Mouse (Mus musculus) Patski (cell line): Measurements from ENCODE around the gene Lsm14b. TPM values are rescaled to one million over a fixed set of nuclear protein-coding genes. Genes with fewer than 3 reads are reported as not detected.

Experiments
- ATAC-seq: fragments of 100-300 bp; one replicate; pipeline ENCODE4 v1.8.0; 2021
- CTCF ChIA-PET: fragments of 350-600 bp; sonication (Branson Sonifier 250); formaldehyde crosslinking; loops from one replicate; lab custom pipeline; 2022; ENCODE audit warnings: inconsistent platforms; lab: Charles Lee
- POLR2A ChIA-PET: fragments of 350-600 bp; sonication (Branson Sonifier 250); formaldehyde crosslinking; loops from one replicate; lab custom pipeline; 2022; ENCODE audit warnings: antibody characterized with exemption, inconsistent platforms; lab: Charles Lee
- DNase-seq: peaks from one replicate; pipeline ENCODE4 v3.0.0-alpha.2; 2011; ENCODE audit warnings: low read depth, low spot score
- H3K27me3 ChIP-seq: fragments of 371-371 bp; one replicate; pipeline ENCODE4 v1.5.1; 2021
- CTCF ChIP-seq: fragments of 100-300 bp; IDR thresholded peaks from one replicate; pipeline ENCODE4 v1.5.1; 2021
- in situ Hi-C: fragments of 300-500 bp; cut with MboI; formaldehyde crosslinking; loops from 3 replicates; pipeline ENCODE4 v1.11.1; 2018; ENCODE audit warnings: low pct_unique_long_range_greater_than_20kb, mixed read lengths
- polyA plus RNA-seq: library from polyadenylated mRNA; unstranded; gene quantifications from one replicate; pipeline ENCODE4 v1.2.3, GENCODE M21; 2021

Lsm14b gene
- 51.1 TPM for polyA plus RNA-seq

GRCm38 (mm10) chr2:180024401-180025098 lies at the start of gene Lsm14b:
Gene Lsm14b, plus strand, starts transcription at chr2:180024987.
- CTCF ChIA-PET: no interaction called here
- in situ Hi-C loops: no loop called here

GRCm38 (mm10) chr2:179975851-179976250 lies 48.9 kb upstream of the Lsm14b start:
- ATAC-seq (peak; percentile 28), DNase-seq (no peak)
- POLR2A ChIA-PET: no interaction called here
- no peaks in the 10 kb centered on the region for H3K27me3 ChIP-seq
- no peak for TF ChIP-seq CTCF
- CTCF ChIA-PET: no interaction called here
- in situ Hi-C loops: loop anchor here (5.0 kb wide), 1 partner anchor 66 kb away; the partner anchor contains the start of genes Psma7 and Ss18l1

More at GRCm38 (mm10) chr2:180024401-180025098, at the start of gene Lsm14b:
- no peak for TF ChIP-seq CTCF
- POLR2A ChIA-PET: interaction anchor here (1.3 to 1.8 kb wide), 4 partner anchors 11 to 44 kb away, joined by 4 to 11 read pairs (median 5); partner anchors contain the start of genes Psma7 and Ss18l1
- H3K27me3 ChIP-seq: peaks cover 9% of the 10 kb centered on the region
- peak; percentile 95 for ATAC-seq
- DNase-seq: peak; percentile 62

DNA sequence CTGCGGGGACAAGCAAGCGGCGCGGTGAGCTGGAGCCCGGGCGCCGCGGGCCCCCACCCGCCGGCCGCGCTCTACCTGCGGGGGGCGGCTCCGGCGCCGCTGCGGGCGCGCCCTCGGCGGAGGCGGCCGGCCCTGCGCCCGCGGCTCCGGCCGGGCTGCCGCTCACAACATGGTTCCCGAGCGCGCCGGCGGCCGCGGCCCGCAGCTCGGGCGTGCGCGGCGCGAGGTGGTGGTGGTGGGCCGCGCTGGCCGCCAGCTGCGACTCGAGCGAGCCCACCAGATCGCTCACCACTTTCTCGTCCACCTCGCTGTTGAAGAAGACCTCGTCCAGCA lies 48.5 kb upstream of the Lsm14b start:
- ChIA-PET CTCF (interaction anchor here (1.3 kb wide), 1 partner anchor 28 kb away, joined by 3 read pairs; no protein-coding TSS in a partner anchor), POLR2A (interaction anchor here (1.1 to 1.3 kb wide), 3 partner anchors 42 to 66 kb away, joined by 3 to 8 read pairs (median 3); partner anchors contain the start of genes Psma7 and Ss18l1)
- in situ Hi-C loops: loop anchor here (5.0 kb wide), 1 partner anchor 66 kb away; the partner anchor contains the start of genes Psma7 and Ss18l1
- DNase-seq (no peak), ATAC-seq (peak; percentile 1)
- no peaks in the 10 kb centered on the region for H3K27me3 ChIP-seq
- no peak for TF ChIP-seq CTCF

DNA sequence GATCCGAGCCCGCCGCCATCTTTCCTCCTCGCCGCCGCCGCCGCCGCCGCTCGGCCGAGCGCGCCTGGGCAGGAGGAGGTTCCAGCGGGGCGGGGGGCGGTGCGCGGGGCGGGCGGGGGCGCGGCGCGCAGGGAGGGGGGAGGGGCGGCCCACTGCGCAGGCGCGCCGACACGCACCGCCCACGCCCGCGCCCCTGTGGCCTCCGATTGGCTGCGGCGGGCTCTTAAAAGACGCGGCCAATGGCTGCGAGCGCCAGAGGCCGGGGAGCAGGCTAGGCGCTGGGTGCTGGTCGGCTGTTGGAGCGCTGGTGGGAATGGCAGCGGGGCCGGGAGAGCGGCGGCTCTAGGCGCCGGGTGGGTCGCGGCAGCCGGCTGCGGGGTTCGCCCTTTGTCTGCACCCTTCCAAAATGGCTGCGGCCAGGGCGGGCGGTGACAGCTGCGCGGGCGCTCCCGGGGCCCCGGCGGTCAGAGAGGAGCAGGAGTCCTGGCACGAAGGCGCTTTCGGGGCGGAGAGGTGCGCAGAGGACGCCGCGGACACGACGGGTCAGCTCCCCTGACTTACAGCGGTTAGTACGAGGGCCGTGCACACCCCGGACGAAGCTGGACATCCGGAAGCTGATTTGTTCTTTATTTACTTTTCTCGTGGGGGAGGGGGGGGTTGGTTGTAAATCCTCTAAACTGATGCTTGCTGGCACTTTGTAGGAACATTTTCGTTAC lies 48.0 kb upstream of the Lsm14b start, which contains the start of gene Taf4:
Gene Taf4, minus strand, starts transcription at position 19 of the 716 bp plus-strand sequence.
- peak; percentile 56 for ATAC-seq
- in situ Hi-C loops: loop anchor here (5.0 kb wide), 1 partner anchor 66 kb away; the partner anchor contains the start of genes Psma7 and Ss18l1
- DNase-seq: no peak
- ChIA-PET POLR2A (interaction anchor here (0.6 to 1.3 kb wide), 5 partner anchors 20 to 257 kb away, joined by 3 to 8 read pairs (median 4); partner anchors contain the start of genes Psma7 and Ss18l1), CTCF (interaction anchor here (0.6 to 1.3 kb wide), 3 partner anchors 28 to 69 kb away, joined by 3 read pairs; no protein-coding TSS in a partner anchor)
- H3K27me3 ChIP-seq: no peaks in the 10 kb centered on the region
- TF ChIP-seq CTCF: no peak

GRCm38 (mm10) chr2:179977344-179978025 lies 47.3 kb upstream of the Lsm14b start:
- no peaks in the 10 kb centered on the region for H3K27me3 ChIP-seq
- in situ Hi-C loops: loop anchor here (5.0 kb wide), 1 partner anchor 65 kb away; the partner anchor contains the start of genes Psma7 and Ss18l1
- POLR2A ChIA-PET: interaction anchor here (0.6 to 1.3 kb wide), 5 partner anchors 19 to 256 kb away, joined by 3 to 8 read pairs (median 4); partner anchors contain the start of genes Psma7 and Ss18l1
- TF ChIP-seq CTCF: no peak
- CTCF ChIA-PET: interaction anchor here (0.6 to 1.3 kb wide), 3 partner anchors 29 to 68 kb away, joined by 3 read pairs; no protein-coding TSS in a partner anchor
- no peak for ATAC-seq
- DNase-seq: no peak

GRCm38 (mm10) chr2:179978250-179978649 lies 46.5 kb upstream of the Lsm14b start:
- no peak for TF ChIP-seq CTCF
- CTCF ChIA-PET: no interaction called here
- no peak for ATAC-seq
- POLR2A ChIA-PET: no interaction called here
- in situ Hi-C loops: loop anchor here (5.0 kb wide), 1 partner anchor 64 kb away; the partner anchor contains the start of genes Psma7 and Ss18l1
- no peaks in the 10 kb centered on the region for H3K27me3 ChIP-seq
- DNase-seq: no peak

DNA sequence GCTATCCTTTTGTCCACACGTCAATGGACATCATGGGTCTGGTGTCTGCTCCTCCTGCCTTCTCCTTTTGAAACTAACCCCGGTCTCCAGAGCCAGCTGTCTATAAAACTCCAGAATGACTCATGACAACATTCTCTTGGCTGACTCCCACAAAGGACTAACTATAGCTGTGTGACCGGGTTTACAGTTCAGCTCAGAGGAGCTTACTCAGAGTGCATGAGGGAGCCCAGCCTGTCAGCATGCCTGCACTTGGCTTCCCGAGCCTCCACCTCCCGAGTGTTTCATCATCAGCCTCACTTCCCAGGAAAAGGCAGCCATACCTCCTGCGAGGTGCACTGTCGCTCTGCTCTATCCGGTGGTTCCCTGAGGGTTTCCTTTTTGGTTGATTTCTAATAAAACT lies 45.0 kb upstream of the Lsm14b start:
- in situ Hi-C loops: loop anchor here (5.0 kb wide), 2 partner anchors 37 to 62 kb away; partner anchors contain the start of genes Psma7 and Ss18l1
- CTCF ChIA-PET: interaction anchor here (1.0 to 1.3 kb wide), 2 partner anchors 18 to 62 kb away, joined by 3 to 4 read pairs; partner anchors contain the start of genes Psma7 and Ss18l1

GRCm38 (mm10) chr2:179980616-179981015 lies 44.2 kb upstream of the Lsm14b start:
- H3K27me3 ChIP-seq: no peaks in the 10 kb centered on the region
- TF ChIP-seq CTCF: no peak
- no peak for DNase-seq
- POLR2A ChIA-PET: interaction anchor here (0.6 to 1.6 kb wide), 4 partner anchors 44 to 212 kb away, joined by 3 to 11 read pairs (median 3); partner anchors contain the start of gene Lsm14b
- ATAC-seq: no peak
- CTCF ChIA-PET: interaction anchor here (1.1 to 1.3 kb wide), 2 partner anchors 11 to 17 kb away, joined by 3 to 4 read pairs; no protein-coding TSS in a partner anchor
- in situ Hi-C loops: loop anchor here (5.0 kb wide), 1 partner anchor 37 kb away; no protein-coding TSS in a partner anchor

More for the DNA sequence above, 45.0 kb upstream of the Lsm14b start:
- DNase-seq (peak; percentile 63), ATAC-seq (peak; percentile 81)
- no peaks in the 10 kb centered on the region for H3K27me3 ChIP-seq
- no peak for TF ChIP-seq CTCF
- POLR2A ChIA-PET: interaction anchor here (0.6 to 1.6 kb wide), 4 partner anchors 45 to 211 kb away, joined by 3 to 11 read pairs (median 3); partner anchors contain the start of gene Lsm14b

GRCm38 (mm10) chr2:179982715-179983114 lies 42.1 kb upstream of the Lsm14b start:
- DNase-seq (no peak), ATAC-seq (no peak)
- H3K27me3 ChIP-seq: no peaks in the 10 kb centered on the region
- ChIA-PET CTCF (no interaction called here), POLR2A (interaction anchor here (1.2 kb wide), 1 partner anchor 43 kb away, joined by 3 read pairs; no protein-coding TSS in a partner anchor)
- TF ChIP-seq CTCF: no peak
- in situ Hi-C loops: loop anchor here (5.0 kb wide), 1 partner anchor 35 kb away; no protein-coding TSS in a partner anchor
